Mouse (Mus musculus): ENCODE measurements around the gene Igfbpl1.

GRCm38 (mm10) chr4:45765565-45766201, 61.0 kb downstream of the Igfbpl1 start:
- TF ChIP-seq CTCF (IDR thresholded peaks at IDR 0.05; ENCODE audit: control insufficient read depth, insufficient read depth, insufficient replicate concordance, low read depth, low read length): no peak
- TF ChIP-seq POLR2A (IDR thresholded peaks at IDR 0.05; ENCODE audit: control insufficient read depth, low read depth, low read length): no peak

All from testis, adult 2 months (tissue).